Mouse (Mus musculus) forebrain, embryonic 14.5 days (tissue): ENCODE results near the gene Cox8b. TPM values are rescaled to one million over a fixed set of nuclear protein-coding genes. Genes with fewer than 3 reads are reported as not detected.
A peak's percentile ranks its signal among the peaks of the same experiment; 100 is the strongest.
"Not testable (repeated sequence)": the region's sequence is repeated elsewhere in the genome, so short reads cannot be mapped to it uniquely, and the experiment has no call there.

Experiments
- ATAC-seq: fragments of 200-750 bp; cut with Nextera tagmentation; 2 replicates; pipeline ENCODE4 v1.8.0; 2017; ENCODE audit warnings: mild to moderate bottlenecking, moderate library complexity
- DNase-seq: peaks from one replicate; pipeline ENCODE4 v3.0.0-alpha.2; 2015; ENCODE audit warnings: low spot score
- H3K27ac ChIP-seq: fragments of 300-500 bp; sonication (generic); 2 replicates; pipeline ENCODE4 v1.5.1; 2014; ENCODE audit warnings: low read depth, mild to moderate bottlenecking, control low read depth, low read length, moderate library complexity
- H3K27me3 ChIP-seq: fragments of 300-500 bp; sonication (generic); replicated peaks from 2 replicates; pipeline ENCODE4 v1.6.1; 2014; ENCODE audit warnings: low read length, control low read depth, mixed read lengths; ENCODE audit not compliant: control insufficient read depth, insufficient read depth
- H3K36me3 ChIP-seq: fragments of 300-500 bp; sonication (generic); 2 replicates; pipeline ENCODE4 v1.6.1; 2014; ENCODE audit warnings: low read length, control low read depth; ENCODE audit not compliant: control insufficient read depth, insufficient read depth
- H3K4me1 ChIP-seq: fragments of 300-500 bp; sonication (generic); 2 replicates; pipeline ENCODE4 v1.6.1; 2014; ENCODE audit warnings: antibody characterized with exemption, low read length, control low read depth; ENCODE audit not compliant: control insufficient read depth, insufficient read depth
- H3K4me2 ChIP-seq: fragments of 300-500 bp; sonication (generic); 2 replicates; pipeline ENCODE4 v1.6.1; 2014; ENCODE audit warnings: mild to moderate bottlenecking, control low read depth, low read length
- H3K4me3 ChIP-seq: fragments of 300-500 bp; sonication (generic); 2 replicates; pipeline ENCODE4 v1.5.1; 2014; ENCODE audit warnings: low read depth, low read length, control low read depth
- H3K9ac ChIP-seq: fragments of 300-500 bp; sonication (generic); 2 replicates; pipeline ENCODE4 v1.6.1; 2014; ENCODE audit warnings: mild to moderate bottlenecking, low read length, control low read depth, moderate library complexity
- H3K9me3 ChIP-seq: fragments of 300-500 bp; sonication (generic); replicated peaks from 2 replicates; pipeline ENCODE4 v1.6.1; 2016; ENCODE audit warnings: low read length, control low read depth, mixed read lengths; ENCODE audit not compliant: control insufficient read depth
- WGBS: fragments of 180-500 bp; shearing (Covaris S2); extraction: QIAGEN DNeasy Blood & Tissue Kit; methylation state at CpG from one replicate; pipeline ENCODE4 v1.1.7; 2014; 5-methylcytosine and 5-hydroxymethylcytosine counted together
- polyA plus RNA-seq: library from polyadenylated mRNA; unstranded; fragments of >200 nt; fragmentation: Nextera tagmentation; extraction: Ambion mirVana; gene quantifications from 2 replicates; pipeline ENCODE4 v1.2.1, GENCODE M21; 2014

Cox8b gene
- polyA plus RNA-seq, 1 experiment from 2014 or later = not detected

DNA sequence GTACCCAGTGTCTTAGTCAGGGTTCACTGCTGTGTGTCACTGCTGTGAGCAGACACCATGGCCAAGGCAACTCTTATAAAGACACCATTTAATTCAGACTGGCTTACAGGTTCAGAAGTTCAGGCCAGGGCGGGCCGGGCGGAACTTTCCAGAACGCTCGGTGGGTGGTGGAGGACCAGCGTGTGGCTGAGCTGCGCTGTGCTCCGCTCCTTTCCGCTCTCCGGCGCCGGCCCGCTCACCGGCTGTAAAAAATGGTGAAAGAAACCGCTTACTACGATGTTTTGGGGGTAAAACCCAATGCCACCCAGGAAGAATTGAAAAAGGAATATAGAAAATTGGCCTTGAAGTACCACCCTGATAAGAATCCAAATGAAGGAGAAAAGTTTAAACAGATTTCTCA lies 9.6 kb downstream of the Cox8b start:
- peaks cover 80% of the 10 kb centered on the region for H3K36me3 ChIP-seq
- H3K27ac ChIP-seq, DNase-seq, H3K27me3 ChIP-seq, H3K9me3 ChIP-seq, H3K4me3 ChIP-seq, H3K9ac ChIP-seq, H3K4me2 ChIP-seq, H3K4me1 ChIP-seq, ATAC-seq: not testable (repeated sequence)
- 97% methylated on average over 16 of the region's 16 CpGs for WGBS

- WGBS = under 1% methylated on average over 12 of the region's 12 CpGs
- H3K27ac ChIP-seq = peak overlapping the region; percentile 46; the same call in 1 of the 2 replicates
- no peaks in the 10 kb centered on the region for H3K9me3 ChIP-seq
- H3K27me3 ChIP-seq = no peaks in the 10 kb centered on the region
- no peak for DNase-seq
- H3K4me2 ChIP-seq = peak overlapping the region; percentile 70
- H3K4me1 ChIP-seq = peaks cover 7% of the 10 kb centered on the region; the same call in 1 of the 2 replicates
- H3K36me3 ChIP-seq = peaks cover 26% of the 10 kb centered on the region
- H3K4me3 ChIP-seq = peak overlapping the region; percentile 85
- ATAC-seq = no peak
- peak overlapping the region; percentile 83 for H3K9ac ChIP-seq
Observed at GRCm38 (mm10) chr7:140882469-140882803, 17.8 kb downstream of the Cox8b start.

DNA sequence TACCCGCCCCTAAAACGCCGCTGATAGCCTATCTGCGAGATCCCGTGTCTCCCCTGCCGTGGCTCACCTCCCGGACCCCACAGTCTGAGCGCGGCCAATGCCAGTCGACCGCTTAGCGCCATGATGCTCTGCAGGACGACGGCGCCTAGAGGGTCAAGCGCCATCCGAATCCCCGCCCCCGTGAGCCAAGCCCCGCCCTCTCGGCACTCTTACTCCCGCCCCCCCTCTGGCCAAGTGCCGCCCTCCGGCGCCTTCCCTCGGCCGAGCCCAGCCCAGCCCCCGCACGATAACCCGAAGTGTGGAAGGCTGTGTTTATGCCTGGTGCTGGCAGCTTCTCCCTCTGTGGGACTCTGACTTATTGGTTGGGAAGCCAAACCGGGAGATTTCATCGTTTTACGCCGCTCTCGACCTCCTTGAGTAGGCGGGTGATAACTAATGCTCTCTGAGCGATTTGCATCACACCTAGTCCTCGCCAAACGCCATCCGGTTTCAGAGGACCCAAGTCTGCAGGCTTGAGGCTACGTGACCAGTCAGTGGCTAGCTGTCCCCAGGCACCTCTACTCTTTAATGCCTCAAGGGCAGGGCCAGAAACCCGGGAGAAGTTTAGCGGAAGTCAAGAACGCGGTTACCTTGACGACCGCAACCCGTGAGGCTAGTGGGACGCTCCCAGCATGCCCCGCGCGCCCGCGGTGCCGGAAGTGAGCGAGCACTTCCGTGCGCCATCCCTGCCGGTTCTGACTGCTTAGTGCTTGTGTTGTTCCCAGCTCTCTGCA lies 18.4 kb downstream of the Cox8b start, which contains the start of the genes Psmd13 and Sirt3:
TSS of gene Psmd13 (plus strand) at position 273 of the 773 bp plus-strand sequence.
TSS of gene Sirt3 (minus strand) at position 614 of the 773 bp plus-strand sequence.
- Histone ChIP-seq H3K4me2 (peak within 1 kb of the TSS; percentile 70), H3K4me3 (peak within 1 kb of the TSS; percentile 85), H3K9ac (peak within 1 kb of the TSS; percentile 83), H3K27me3 (no peaks in the 10 kb centered on the region), H3K36me3 (peaks cover 21% of the 10 kb centered on the region), H3K9me3 (no peaks in the 10 kb centered on the region), H3K27ac (peak within 1 kb of the TSS; percentile 80), H3K4me1 (peaks cover 7% of the 10 kb centered on the region; the same call in 1 of the 2 replicates)
- DNase-seq = peak; percentile 97
- ATAC-seq = peak; percentile 97
- WGBS = under 1% methylated on average over 59 of the region's 59 CpGs

GRCm38 (mm10) chr7:140880865-140881515 lies 19.3 kb downstream of the Cox8b start:
- Histone ChIP-seq H3K4me1 (peaks cover 7% of the 10 kb centered on the region; the same call in 1 of the 2 replicates), H3K27ac (no peak overlapping the region)

GRCm38 (mm10) chr7:140880419-140880818 lies 19.8 kb downstream of the Cox8b start:
- DNase-seq (no peak), ATAC-seq (no peak)
- peaks cover 7% of the 10 kb centered on the region; the same call in 1 of the 2 replicates for H3K4me1 ChIP-seq
- 85% methylated on average over 3 of the region's 3 CpGs for WGBS
- H3K36me3 ChIP-seq = peaks cover 7% of the 10 kb centered on the region; the same call in 1 of the 2 replicates
- no peaks in the 10 kb centered on the region for H3K27me3 ChIP-seq
- H3K27ac ChIP-seq = no peak overlapping the region
- H3K9me3 ChIP-seq = no peaks in the 10 kb centered on the region
- no peak overlapping the region for H3K9ac ChIP-seq
- H3K4me2 ChIP-seq = no peak overlapping the region
- H3K4me3 ChIP-seq = no peak overlapping the region

More at GRCm38 (mm10) chr7:140880865-140881515, 19.3 kb downstream of the Cox8b start:
- Histone ChIP-seq H3K27me3 (no peaks in the 10 kb centered on the region), H3K36me3 (peaks cover 12% of the 10 kb centered on the region), H3K9me3 (no peaks in the 10 kb centered on the region), H3K4me2 (peak overlapping the region; percentile 70), H3K9ac (peak overlapping the region; percentile 83; the same call in 1 of the 2 replicates), H3K4me3 (peak overlapping the region; percentile 85)
- ATAC-seq (no peak), DNase-seq (no peak)
- WGBS = 32% methylated on average over 8 of the region's 8 CpGs

GRCm38 (mm10) chr7:140879355-140879754 lies 20.9 kb downstream of the Cox8b start:
- no peak overlapping the region for H3K9ac ChIP-seq
- DNase-seq = no peak
- no peak overlapping the region for H3K4me2 ChIP-seq
- WGBS = 95% methylated on average over 7 of the region's 7 CpGs
- peaks cover 10% of the 10 kb centered on the region; the same call in 1 of the 2 replicates for H3K36me3 ChIP-seq
- H3K9me3 ChIP-seq = no peaks in the 10 kb centered on the region
- no peaks in the 10 kb centered on the region for H3K27me3 ChIP-seq
- no peak for ATAC-seq
- no peak overlapping the region for H3K27ac ChIP-seq
- no peak overlapping the region for H3K4me3 ChIP-seq
- peaks cover 7% of the 10 kb centered on the region; the same call in 1 of the 2 replicates for H3K4me1 ChIP-seq

GRCm38 (mm10) chr7:140877364-140877763 lies 22.9 kb downstream of the Cox8b start:
- no peak for ATAC-seq
- no peak overlapping the region for H3K27ac ChIP-seq
- peaks cover 8% of the 10 kb centered on the region; the same call in 1 of the 2 replicates for H3K36me3 ChIP-seq
- H3K27me3 ChIP-seq = no peaks in the 10 kb centered on the region
- DNase-seq = no peak
- H3K4me1 ChIP-seq = 0 out of 2 replicates have a peak, but pooled peaks cover 4% of the 10 kb centered on the region
- H3K4me2 ChIP-seq = no peak overlapping the region
- no peak overlapping the region for H3K4me3 ChIP-seq
- no peak overlapping the region for H3K9ac ChIP-seq
- no peaks in the 10 kb centered on the region for H3K9me3 ChIP-seq
- WGBS = 89% methylated on average over 6 of the region's 6 CpGs

DNA sequence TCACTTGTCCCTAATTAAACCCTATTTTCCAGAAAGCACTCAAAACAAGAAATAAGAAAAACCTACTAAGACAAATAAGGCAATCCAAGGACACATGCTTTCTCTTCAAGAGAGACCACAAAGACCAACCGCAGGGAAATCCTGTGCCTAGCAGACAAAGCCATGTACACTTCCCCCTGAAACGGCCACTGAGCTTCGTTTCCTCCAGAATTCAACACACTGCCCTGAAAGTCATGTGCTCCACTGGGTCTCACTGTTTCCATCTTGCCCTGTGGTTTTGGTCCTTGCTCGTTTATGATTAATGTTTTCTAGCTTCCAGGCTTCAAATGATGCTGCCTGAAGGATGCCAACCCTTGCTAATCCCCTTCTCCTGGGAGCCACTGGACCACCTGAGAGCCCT lies 26.0 kb downstream of the Cox8b start:
- H3K9ac ChIP-seq = no peak overlapping the region
- WGBS = 86% methylated on average over 4 of the region's 4 CpGs

More for the DNA sequence above, 26.0 kb downstream of the Cox8b start:
- peaks cover 8% of the 10 kb centered on the region; the same call in 1 of the 2 replicates for H3K36me3 ChIP-seq
- no peak overlapping the region for H3K27ac ChIP-seq
- H3K9me3 ChIP-seq = no peaks in the 10 kb centered on the region
- no peak overlapping the region for H3K4me3 ChIP-seq
- H3K4me1 ChIP-seq = no peaks in the 10 kb centered on the region
- ATAC-seq = no peak
- DNase-seq = no peak
- H3K4me2 ChIP-seq = no peak overlapping the region
- no peaks in the 10 kb centered on the region for H3K27me3 ChIP-seq
